Mouse (Mus musculus): ENCODE results near the gene Nsdhl.

DNA sequence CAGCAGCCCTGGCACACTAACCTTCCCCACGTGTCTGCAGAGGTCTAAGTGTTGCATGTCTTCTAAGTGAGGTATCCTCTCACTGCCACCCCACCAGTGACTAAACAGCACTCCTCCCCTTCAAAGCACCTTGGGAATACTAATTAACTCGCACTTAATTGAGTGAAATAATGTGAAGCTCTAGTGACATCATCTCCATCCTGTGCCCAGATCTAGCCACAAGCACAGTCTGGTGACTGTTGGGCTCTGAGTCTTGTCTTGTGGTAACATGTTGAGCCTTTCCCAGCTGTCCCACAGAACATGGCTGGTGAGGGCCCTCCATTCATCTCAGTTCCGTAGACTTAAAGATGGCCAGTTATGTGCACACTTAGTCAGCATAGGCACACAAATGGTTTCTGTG, 44.4 kb downstream of the Nsdhl start:
- TF ChIP-seq CTCF (IDR thresholded peaks at IDR 0.05; ENCODE audit: extremely low read depth, insufficient read depth, insufficient read length, insufficient replicate concordance), result no peak
- TF ChIP-seq POLR2A (IDR thresholded peaks at IDR 0.05; ENCODE audit: low read depth, low read length), result no peak
